Mouse (Mus musculus) CH12.LX (cell line): Measurements from ENCODE around the gene Slc35f3.

Experiments
- CHD2 ChIP-seq: IDR thresholded peaks from 2 replicates; pipeline ENCODE4 v1.6.1; 2011; ENCODE audit warnings: low read length, improper control_type of control experiment
- CTCF ChIP-seq, 2 experiments: IDR thresholded peaks in 1 of 2; conservative IDR thresholded peaks in 1 of 2; 2 replicates each; pipeline ENCODE4 v1.5.1; 2011 to 2012; ENCODE audit warnings: low read depth in 2 of 2, low read length in 2 of 2, improper control_type of control experiment in 1 of 2, inconsistent platforms in 1 of 2, mild to moderate bottlenecking in 1 of 2, moderate library complexity in 1 of 2
- JUND ChIP-seq: conservative IDR thresholded peaks from 2 replicates; pipeline ENCODE4 v1.6.1; 2011; ENCODE audit warnings: low read depth, low read length, improper control_type of control experiment
- POLR2A ChIP-seq: IDR thresholded peaks from 2 replicates; pipeline ENCODE4 v1.6.1; 2011; ENCODE audit warnings: low read depth, mild to moderate bottlenecking, improper control_type of control experiment, low read length
- SIN3A ChIP-seq: IDR thresholded peaks from 2 replicates; pipeline ENCODE4 v1.6.1; 2012; ENCODE audit warnings: low read length, improper control_type of control experiment, inconsistent platforms
- TCF12 ChIP-seq: IDR thresholded peaks from 2 replicates; pipeline ENCODE4 v1.6.1; 2014; ENCODE audit warnings: low read depth, mild to moderate bottlenecking, inconsistent platforms, low read length, improper control_type of control experiment
- USF1 ChIP-seq: IDR thresholded peaks from 2 replicates; pipeline ENCODE4 v1.6.1; 2014; ENCODE audit warnings: low read depth, mild to moderate bottlenecking, inconsistent platforms, low read length, improper control_type of control experiment
- USF2 ChIP-seq: conservative IDR thresholded peaks from 2 replicates; pipeline ENCODE4 v1.6.1; 2011; ENCODE audit warnings: low read depth, low read length, improper control_type of control experiment
- ZC3H11A ChIP-seq: IDR thresholded peaks from 2 replicates; pipeline ENCODE4 v1.6.1; 2012; ENCODE audit warnings: low read depth, mild to moderate bottlenecking, inconsistent platforms, low read length, improper control_type of control experiment
- ZMIZ1 ChIP-seq: IDR thresholded peaks from 2 replicates; pipeline ENCODE4 v1.6.1; 2012; ENCODE audit warnings: low read depth, mild to moderate bottlenecking, inconsistent platforms, low read length, improper control_type of control experiment

DNA sequence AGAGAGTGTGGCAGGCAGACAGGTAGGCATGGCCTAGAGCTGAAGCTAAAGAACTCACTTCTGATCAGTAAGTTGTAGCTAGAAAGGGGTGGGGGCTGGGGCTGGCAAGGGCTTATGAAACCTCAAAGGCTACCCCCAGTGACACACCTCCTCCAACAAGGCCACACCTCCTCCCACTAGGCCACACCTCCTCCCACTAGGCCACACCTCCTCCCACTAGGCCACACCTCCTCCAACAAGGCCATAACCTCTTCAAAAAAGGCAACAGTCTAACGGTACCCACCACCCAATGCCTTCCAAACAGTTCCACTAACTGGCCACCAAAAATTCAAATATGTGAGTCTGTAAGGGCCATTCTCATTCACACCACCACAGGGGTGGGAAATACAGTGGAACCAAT, 54.9 kb downstream of the Slc35f3 start:
- TF ChIP-seq CTCF (conservative IDR thresholded peaks at IDR 0.05 in 1 of 2, IDR thresholded peaks at IDR 0.05 in 1 of 2; ENCODE audit: low read depth in 2 of 2, low read length in 2 of 2): no peak
- TF ChIP-seq JUND: no peak
- TF ChIP-seq TCF12: no peak
- TF ChIP-seq SIN3A: no peak
- no peak for TF ChIP-seq USF2
- TF ChIP-seq CHD2: no peak
- TF ChIP-seq ZC3H11A: no peak
- TF ChIP-seq ZMIZ1: no peak
- TF ChIP-seq POLR2A: no peak
- no peak for TF ChIP-seq USF1
